24 mouse cellular contexts compared by ENCODE assay signal in the genomic region with DNA sequence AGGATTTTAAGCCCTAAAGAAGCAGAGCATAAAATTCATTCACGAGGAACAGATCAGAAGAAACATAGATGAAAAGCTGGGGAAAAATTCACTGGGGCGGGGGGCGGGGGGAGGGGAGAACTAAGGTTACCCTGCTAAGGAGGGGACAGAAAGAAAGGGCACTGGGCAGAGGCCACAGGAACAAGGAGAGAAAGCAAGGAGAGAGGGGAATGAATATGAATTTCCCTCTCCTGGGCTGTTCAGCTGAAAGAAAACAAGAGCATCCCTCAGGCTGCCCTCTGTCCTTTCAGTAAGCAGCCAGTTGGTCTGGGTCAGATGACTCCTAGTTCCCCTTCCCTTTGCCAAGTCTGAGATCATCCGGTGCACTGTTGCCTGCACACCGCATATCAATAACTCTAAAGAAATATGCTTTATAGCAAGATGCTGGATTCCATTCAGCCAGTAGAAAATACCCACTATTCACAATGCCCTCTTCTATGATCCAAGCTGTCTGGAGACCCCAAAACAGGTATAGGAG.
DNase-seq lines count a peak whose midpoint lies in the region; ATAC-seq lines count a peak whose summit lies in the region.
"Had no signal": no experiment of that assay in that cellular context is flagged by ENCODE, and none has a peak within 500 bp of the region (broad histone marks: within the 10 kb centered on the region; RNA-seq: fewer than 3 reads in every experiment).

No protein-coding gene starts in this region.

- H3K36me3 ChIP-seq in hindbrain, embryonic 15.5 days: no peaks in the 10 kb centered on the region
- no peaks in the 10 kb centered on the region for H3K36me3 ChIP-seq in hindbrain, embryonic 12.5 days
- H3K36me3 ChIP-seq in midbrain, embryonic 11.5 days (ENCODE audit: control insufficient read depth, insufficient read depth, low read length): no peaks in the 10 kb centered on the region
- H3K36me3 ChIP-seq in midbrain, embryonic 15.5 days (replicated peaks): no peaks in the 10 kb centered on the region
- H3K36me3 ChIP-seq: G1E; limb, embryonic 10.5 days; neural tube, embryonic 15.5 days had no signal

- H3K27me3 ChIP-seq in hindbrain, embryonic 15.5 days: no peaks in the 10 kb centered on the region
- H3K27me3 ChIP-seq in hindbrain, embryonic 12.5 days: no peaks in the 10 kb centered on the region
- H3K27me3 ChIP-seq in midbrain, embryonic 11.5 days (ENCODE audit: control insufficient read depth, insufficient read depth, low read length): no peaks in the 10 kb centered on the region
- H3K27me3 ChIP-seq in midbrain, embryonic 15.5 days (replicated peaks): no peaks in the 10 kb centered on the region
- H3K27me3 ChIP-seq: CH12.LX had no signal

- 52% methylated on average over 5 of the region's 5 CpGs for WGBS in hindbrain, embryonic 15.5 days
- WGBS in hindbrain, embryonic 12.5 days: 47% methylated on average over 5 of the region's 5 CpGs
- WGBS in midbrain, embryonic 11.5 days: 42% methylated on average over 5 of the region's 5 CpGs
- WGBS in midbrain, embryonic 15.5 days: 39% methylated on average over 5 of the region's 5 CpGs

- intact Hi-C loops in heart, postnatal 14 days (cut with DNase I): loop anchor here (10.0 kb wide), 1 partner anchor 1922 kb away; no protein-coding TSS in a partner anchor

- H3K9ac ChIP-seq in hindbrain, embryonic 15.5 days: no peak overlapping the region
- no peak overlapping the region for H3K9ac ChIP-seq in hindbrain, embryonic 12.5 days
- no peak overlapping the region for H3K9ac ChIP-seq in midbrain, embryonic 11.5 days (ENCODE audit: low read length)
- H3K9ac ChIP-seq in midbrain, embryonic 15.5 days: no peak overlapping the region
- H3K9ac ChIP-seq: liver, postnatal 0 days; neural tube, embryonic 15.5 days had no signal

- ATAC-seq in hindbrain, embryonic 15.5 days (ENCODE audit: low FRiP score, low read depth): peak; percentile 38; the same call in 1 of the 2 replicates
- no peak for ATAC-seq in hindbrain, embryonic 12.5 days (ENCODE audit: low FRiP score)
- ATAC-seq in midbrain, embryonic 11.5 days (ENCODE audit: low FRiP score): peak; percentile 57; the same call in 1 of the 2 replicates
- peak; percentile 69 for ATAC-seq in midbrain, embryonic 15.5 days (replicated peaks)
- ATAC-seq: intestine, embryonic 16.5 days; liver, postnatal 0 days; lung, postnatal 0 days; Patski had no signal

- no peak overlapping the region for H3K27ac ChIP-seq in hindbrain, embryonic 15.5 days (replicated peaks)
- H3K27ac ChIP-seq in hindbrain, embryonic 12.5 days: no peak overlapping the region
- no peak overlapping the region for H3K27ac ChIP-seq in midbrain, embryonic 11.5 days (ENCODE audit: low read depth, low read length)
- H3K27ac ChIP-seq in midbrain, embryonic 15.5 days: 0 out of 2 replicates have a peak overlapping the region, but pooled peaks have one; percentile 29
- H3K27ac ChIP-seq: layer of hippocampus, adult 2 months; limb, embryonic 10.5 days; neural tube, embryonic 15.5 days had no signal

- H3K4me1 ChIP-seq in hindbrain, embryonic 15.5 days (replicated peaks): peaks cover 4% of the 10 kb centered on the region; the same call in 1 of the 2 replicates
- H3K4me1 ChIP-seq in hindbrain, embryonic 12.5 days: 0 out of 2 replicates have a peak, but pooled peaks cover 3% of the 10 kb centered on the region
- H3K4me1 ChIP-seq in midbrain, embryonic 11.5 days (ENCODE audit: control insufficient read depth, insufficient read depth, low read length): peaks cover 8% of the 10 kb centered on the region
- peaks cover 9% of the 10 kb centered on the region; the same call in 1 of the 2 replicates for H3K4me1 ChIP-seq in midbrain, embryonic 15.5 days
- H3K4me1 ChIP-seq: limb, embryonic 10.5 days; neural tube, embryonic 15.5 days had no signal

- no peak overlapping the region for H3K4me3 ChIP-seq in hindbrain, embryonic 15.5 days
- H3K4me3 ChIP-seq in hindbrain, embryonic 12.5 days: no peak overlapping the region
- no peak overlapping the region for H3K4me3 ChIP-seq in midbrain, embryonic 11.5 days (ENCODE audit: low read depth, low read length)
- no peak overlapping the region for H3K4me3 ChIP-seq in midbrain, embryonic 15.5 days
- H3K4me3 ChIP-seq: layer of hippocampus, adult 2 months; limb, embryonic 10.5 days; neural tube, embryonic 15.5 days had no signal

- peak; percentile 18 to 23 for DNase-seq in cerebellum, postnatal 14 days
- no peak for DNase-seq in cerebellum, adult 9-10 months
- DNase-seq in midbrain, embryonic 11.5 days (ENCODE audit: low spot score, missing footprints): no peak
- DNase-seq in heart, postnatal 14 days: no peak
- DNase-seq: adrenal gland, adult 8-10 months; B cell, adult 2 months; kidney, adult 9 months; kidney, postnatal 14 days; liver; liver, postnatal 0 days; right cerebral cortex, adult 18-20 months; right cerebral cortex, postnatal 4 days; thymus, postnatal 36 days had no signal

- H3K4me2 ChIP-seq in hindbrain, embryonic 15.5 days: no peak overlapping the region
- H3K4me2 ChIP-seq in hindbrain, embryonic 12.5 days (replicated peaks): no peak overlapping the region
- H3K4me2 ChIP-seq in midbrain, embryonic 11.5 days: no peak overlapping the region
- no peak overlapping the region for H3K4me2 ChIP-seq in midbrain, embryonic 15.5 days
- H3K4me2 ChIP-seq: neural tube, embryonic 15.5 days had no signal

- H3K9me3 ChIP-seq in hindbrain, embryonic 15.5 days: no peaks in the 10 kb centered on the region
- H3K9me3 ChIP-seq in hindbrain, embryonic 12.5 days (replicated peaks): no peaks in the 10 kb centered on the region
- H3K9me3 ChIP-seq in midbrain, embryonic 11.5 days (ENCODE audit: control insufficient read depth, low read length): no peaks in the 10 kb centered on the region
- no peaks in the 10 kb centered on the region for H3K9me3 ChIP-seq in midbrain, embryonic 15.5 days
- H3K9me3 ChIP-seq: G1E; limb, embryonic 10.5 days; neural tube, embryonic 15.5 days had no signal

Comparison
In these comparisons a context has a peak if more than half of its experiments do, and no peak if none do; other contexts are left out.
1. DNase-seq: peak in cerebellum, postnatal 14 days (2 of 2); none in cerebellum, adult 9-10 months (single experiment), midbrain, embryonic 11.5 days (single experiment) and heart, postnatal 14 days (0 of 2).